Mouse (Mus musculus) right cerebral cortex, postnatal 14 days (tissue): ENCODE results near the gene Lim2.
A peak's percentile ranks its signal among the peaks of the same experiment; 100 is the strongest.
"Not testable (repeated sequence)": the region's sequence is repeated elsewhere in the genome, so short reads cannot be mapped to it uniquely, and the experiment has no call there.

Experiments
- DNase-seq: peaks from one replicate; pipeline ENCODE4 v3.0.0; 2022

The Lim2 gene

GRCm38 (mm10) chr7:43427406-43427805 is at the start of gene Lim2:
Gene Lim2, plus strand, starts transcription at chr7:43427670.
- no peak for DNase-seq

DNA sequence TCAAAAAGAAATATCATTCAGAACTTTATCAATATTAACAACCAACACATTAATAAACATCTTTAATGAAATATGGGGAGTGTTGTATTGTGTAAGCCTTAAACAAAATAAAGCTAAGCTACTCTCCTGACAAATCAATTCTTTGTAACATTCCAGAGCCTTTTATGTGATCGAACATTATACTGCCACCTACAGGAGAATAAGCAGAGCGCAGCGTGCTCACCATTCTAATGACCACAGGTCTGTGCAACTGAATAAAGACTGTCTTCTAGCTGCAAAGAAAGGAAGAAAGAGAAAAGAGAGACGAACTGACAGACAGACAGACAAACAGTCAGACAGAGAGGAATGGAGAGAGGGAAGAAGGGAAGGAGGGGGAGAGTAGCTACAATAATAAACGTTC is 49.2 kb upstream of the Lim2 start:
- peak; percentile 31 for DNase-seq

DNA sequence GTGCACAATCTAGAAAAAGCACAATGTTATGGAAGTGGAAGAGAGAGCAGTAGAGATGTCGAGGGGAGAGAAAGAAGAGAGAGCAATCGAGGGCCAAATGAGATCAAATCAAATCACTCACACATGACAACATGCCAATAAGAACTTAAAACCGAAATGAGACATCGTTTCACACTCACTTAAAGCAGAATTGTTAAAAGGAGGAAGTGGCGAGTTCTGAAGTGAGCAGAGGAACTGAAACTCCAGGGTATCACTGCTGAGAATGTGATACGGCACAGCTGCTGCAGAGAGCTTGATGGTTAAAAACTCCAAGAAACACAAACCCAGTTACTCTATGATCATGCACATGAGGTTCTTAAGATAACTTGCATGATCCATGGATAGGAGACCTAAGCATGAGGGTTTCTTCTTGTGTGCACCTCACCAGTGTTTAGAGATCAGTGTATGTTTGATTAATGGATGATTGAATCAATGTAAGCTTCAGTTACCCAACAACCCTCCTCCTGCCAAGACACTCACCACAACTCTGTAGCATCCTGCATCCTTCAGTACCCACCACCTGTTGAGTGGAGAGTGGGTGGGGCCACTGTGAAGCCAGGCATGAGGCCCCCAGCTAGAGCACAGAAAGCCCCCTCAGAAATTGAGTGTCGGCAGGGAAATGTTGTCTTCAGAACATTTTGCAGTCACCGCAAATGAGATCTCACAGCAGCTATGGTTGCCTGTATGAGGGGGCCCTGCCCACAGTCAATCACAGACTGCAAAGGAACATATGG is 34.9 kb upstream of the Lim2 start:
- no peak for DNase-seq

GRCm38 (mm10) chr7:43399501-43399900 is 28.0 kb upstream of the Lim2 start:
- no peak for DNase-seq

DNA sequence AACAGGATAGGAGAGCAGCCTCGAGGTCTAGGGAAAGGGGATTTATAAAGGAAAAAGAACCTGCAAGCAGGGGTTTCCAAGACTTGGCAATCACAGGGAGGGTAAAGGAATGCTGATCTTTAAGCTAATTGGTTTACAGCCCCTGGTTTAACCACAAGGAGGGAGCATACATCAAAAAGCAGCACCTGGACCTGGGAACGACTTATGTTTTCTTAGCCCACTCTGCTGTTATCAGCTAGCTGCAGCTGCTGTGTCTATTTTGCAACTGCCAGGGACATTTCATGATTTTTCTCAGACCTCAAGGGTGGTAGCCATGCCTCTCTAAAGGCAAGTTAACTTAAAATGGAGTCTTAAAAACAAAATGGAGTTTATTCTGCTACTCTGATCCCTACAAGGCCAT is 24.8 kb upstream of the Lim2 start:
- DNase-seq, result no peak

DNA sequence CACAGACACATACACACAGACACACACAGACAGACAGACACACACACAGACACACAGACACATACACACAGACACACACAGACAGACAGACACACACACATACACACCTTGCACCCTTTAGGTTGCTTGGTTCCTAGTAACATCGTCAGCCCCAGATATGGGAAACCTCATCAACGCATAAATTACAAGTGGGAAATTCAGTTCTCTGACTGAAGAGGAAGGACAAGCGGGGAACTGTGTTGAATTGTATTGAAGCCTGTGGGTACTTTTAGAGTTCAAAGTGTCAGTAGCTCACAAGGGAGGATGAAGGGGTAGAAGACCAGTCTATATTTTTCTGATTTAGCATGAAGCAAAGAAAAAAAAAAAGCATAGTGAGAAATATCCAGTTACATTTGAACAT is 19.9 kb upstream of the Lim2 start:
- DNase-seq, result no peak

- DNase-seq, result no peak
Observed at GRCm38 (mm10) chr7:43408131-43408553, 19.3 kb upstream of the Lim2 start, which contains the start of gene Siglecg. Gene Siglecg, plus strand, starts transcription at chr7:43408204.

DNA sequence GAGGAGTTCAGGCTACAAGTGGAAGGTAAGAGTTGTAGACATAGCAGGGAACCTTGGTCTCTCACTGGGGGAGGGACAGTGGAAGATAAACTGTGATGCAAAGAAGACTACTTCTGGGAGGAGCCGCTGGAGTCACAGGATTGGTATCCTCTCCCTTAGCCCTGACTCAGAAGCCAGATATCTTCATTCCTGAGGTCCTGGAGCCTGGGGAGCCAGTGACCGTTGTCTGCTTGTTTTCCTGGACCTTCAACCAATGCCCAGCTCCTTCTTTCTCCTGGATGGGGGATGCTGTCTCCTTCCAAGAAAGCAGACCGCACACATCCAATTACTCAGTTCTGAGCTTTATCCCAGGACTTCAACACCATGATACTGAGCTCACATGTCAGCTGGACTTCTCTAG is 18.4 kb upstream of the Lim2 start:
- no peak for DNase-seq

DNA sequence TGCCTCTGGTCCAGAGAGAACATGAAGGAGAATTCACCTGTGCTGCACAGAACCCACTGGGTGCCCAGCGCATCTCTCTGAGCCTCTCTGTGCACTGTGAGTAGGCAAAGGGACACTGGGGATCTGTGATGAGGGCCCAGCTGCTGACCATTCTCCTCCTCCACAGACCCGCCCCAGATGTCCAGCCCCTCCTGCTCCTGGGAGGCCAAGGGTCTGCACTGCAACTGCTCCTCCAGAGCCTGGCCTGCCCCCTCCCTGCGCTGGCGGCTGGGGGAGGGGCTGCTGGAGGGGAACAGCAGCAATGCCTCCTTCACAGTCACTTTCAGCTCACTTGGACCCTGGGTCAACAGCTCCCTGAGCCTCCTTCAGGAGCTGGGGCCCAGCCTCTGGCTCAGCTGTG is 15.7 kb upstream of the Lim2 start:
- DNase-seq, result not testable (repeated sequence)

DNA sequence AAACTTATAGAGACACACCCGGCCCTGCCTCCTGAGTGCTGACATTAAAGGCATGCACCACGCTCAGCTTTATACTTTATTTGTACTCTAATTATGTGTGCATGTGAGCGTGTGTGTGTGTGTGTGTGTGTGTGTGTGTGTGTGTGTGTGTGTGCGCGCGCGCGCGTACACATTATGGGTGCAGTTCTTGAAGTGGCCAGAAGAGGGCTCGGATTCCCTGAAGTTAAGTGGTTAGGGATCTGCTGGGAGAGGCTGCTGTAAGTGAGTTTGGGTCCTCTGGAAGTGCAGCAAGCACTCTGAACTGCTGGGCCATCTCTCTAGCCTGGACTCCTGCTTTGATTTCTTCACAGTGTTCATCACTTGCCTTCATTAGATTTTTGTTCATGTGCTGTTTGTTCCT is 10.2 kb upstream of the Lim2 start:
- no peak for DNase-seq

- DNase-seq, result peak; percentile 89
Observed at GRCm38 (mm10) chr7:43422995-43423617, 4.4 kb upstream of the Lim2 start.

DNA sequence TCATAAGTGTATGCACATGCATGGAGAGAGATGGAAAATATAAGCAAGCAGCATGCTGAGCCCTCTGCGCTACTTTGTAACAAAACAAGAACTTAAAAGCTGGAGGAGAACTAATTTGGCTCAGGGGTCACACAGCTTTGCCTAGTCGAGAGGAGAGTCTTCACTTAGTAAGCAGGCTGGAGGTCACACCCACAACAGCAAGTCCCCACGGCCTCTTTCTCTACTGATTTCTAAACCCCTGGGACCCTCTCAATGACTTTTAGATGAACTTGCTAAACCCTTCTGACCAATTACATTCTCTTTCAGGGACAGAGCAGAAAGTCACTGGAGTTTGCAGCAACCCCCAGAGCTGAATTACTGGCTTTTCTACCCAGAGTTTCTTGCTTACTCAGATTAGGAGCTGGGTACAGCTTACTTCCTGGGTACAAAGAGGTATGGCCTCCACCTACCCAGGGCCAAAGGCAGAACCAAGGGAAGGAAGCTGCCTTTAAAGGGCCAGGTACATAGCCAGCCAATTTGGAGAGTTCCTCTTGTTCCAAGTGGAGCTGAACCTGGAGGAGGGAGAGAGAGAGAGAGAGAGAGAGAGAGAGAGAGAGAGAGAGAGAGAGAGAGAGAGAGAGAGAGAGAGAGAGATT is 3.4 kb upstream of the Lim2 start:
- DNase-seq, result no peak

DNA sequence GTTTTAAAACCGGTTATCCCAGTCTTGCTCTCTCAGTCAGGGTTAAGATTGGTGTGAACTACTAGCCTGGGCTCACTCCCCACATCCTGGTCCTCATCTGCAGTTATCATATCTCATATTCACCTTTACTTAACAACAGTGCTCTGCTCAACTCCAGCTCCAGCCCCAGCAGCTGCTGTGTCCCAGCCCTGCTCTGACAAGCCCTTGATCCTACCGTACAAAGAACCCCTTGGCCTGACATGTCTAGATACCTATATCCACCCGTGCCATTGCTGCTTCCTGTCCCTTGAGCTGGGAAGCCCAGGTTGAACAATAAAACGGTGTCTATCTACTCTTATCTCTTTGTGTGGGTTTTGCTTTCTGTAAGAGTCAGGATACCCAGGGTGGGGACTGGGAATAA is 2.0 kb downstream of the Lim2 start:
- DNase-seq, result no peak

DNA sequence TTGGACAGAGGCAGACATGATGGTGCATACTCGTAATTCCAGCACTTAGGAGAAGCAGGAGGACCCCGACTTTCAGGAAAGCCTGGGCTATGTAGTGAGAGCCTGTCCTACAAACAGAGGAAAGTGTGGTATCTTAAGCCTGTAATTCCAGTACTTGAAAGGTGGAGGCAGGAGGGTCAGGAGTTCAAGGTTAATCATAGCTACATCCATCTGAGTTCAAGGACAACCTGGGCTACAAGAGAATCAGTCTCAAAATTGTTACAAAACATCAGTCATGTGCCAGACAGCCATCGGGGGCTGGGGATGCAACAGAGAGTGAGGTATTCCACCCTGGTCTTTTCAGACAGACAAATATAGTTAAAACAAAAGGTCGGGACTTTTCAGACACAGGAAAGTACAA is 5.4 kb downstream of the Lim2 start:
- no peak for DNase-seq

GRCm38 (mm10) chr7:43434676-43435075 is 7.2 kb downstream of the Lim2 start:
- DNase-seq, result no peak

DNA sequence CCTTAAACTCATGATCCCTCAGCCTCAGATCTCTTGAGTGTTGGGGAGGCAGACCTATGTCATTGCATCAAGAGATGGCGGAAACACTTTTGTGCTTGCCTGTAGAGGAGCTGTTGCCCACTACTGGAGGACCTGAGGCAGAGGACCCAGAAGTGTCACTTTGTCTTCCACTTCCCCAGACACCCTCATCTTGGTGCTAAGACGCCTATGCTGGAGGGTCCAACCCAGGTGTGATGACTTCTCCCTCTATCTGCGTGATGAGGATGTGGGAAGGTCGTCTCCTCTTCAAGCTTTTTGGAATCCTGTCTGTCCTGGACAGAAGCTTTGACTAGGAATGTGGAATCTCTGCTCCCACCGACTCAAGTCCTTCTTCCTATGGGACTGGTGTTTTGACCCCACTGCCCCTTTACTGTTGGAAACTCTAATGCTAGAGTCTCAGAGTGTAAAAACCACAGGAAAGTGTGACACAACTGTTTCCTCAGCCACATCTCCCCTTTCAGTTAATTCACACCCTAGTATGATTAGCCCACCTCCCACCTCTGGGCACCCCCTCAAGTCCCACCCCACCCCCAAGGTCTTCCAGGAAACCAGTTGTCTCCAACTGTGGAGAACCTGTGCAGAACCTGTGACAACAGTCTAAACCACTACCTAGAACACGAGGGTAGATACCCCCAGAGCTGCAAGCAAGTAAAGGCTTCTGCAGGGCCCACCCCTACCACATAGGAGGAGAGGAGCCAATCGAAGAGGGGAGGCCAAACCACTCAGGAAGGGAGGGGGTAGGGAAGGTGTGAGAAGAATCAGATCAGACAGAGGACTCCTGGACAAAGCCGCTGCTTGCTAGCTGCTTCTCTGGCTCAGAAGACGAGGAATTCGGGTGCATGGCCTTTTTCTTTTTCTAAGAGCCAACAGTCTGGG is 9.1 kb downstream of the Lim2 start, which contains the start of gene Nkg7:
TSS of gene Nkg7 (plus strand) at position 733 of the 915 bp plus-strand sequence.
- DNase-seq, result no peak

DNA sequence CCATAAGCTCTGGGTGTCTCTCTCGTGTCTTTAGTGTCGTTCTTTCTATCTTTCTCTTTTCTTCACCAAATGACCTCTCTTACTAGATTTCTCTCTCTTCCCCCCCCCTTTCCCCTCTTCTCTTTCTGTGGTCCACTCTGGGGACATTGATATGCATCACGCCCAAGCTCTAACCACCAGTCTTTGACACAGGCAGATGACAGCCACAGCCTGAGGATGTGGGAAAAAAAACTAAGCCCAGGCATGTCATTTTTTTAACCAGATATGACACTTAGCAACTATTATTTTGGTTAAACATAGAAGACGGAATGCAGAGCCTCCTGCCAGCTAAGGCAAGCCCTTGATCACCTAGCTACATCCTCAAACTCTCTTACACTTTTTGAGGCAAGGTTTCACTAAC is 11.1 kb downstream of the Lim2 start:
- no peak for DNase-seq

DNA sequence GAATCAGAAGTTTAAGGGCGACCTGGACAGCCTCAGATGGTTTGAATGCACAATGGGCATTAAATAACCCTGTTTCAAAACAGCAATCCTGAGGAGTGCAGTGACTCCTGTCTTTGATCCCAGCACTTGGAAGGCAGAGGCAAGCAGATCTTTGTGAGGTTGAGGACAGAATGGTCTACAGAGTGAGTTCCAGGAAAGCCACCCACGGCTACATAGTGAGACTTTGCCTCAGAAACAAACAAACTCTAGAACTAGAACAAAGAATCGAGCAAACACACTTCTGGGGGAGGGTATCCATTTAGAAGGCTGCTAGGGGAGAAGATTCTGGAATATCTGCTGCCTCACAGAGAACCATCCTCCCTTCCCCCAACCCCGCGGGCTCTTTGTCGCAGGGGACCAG is 13.0 kb downstream of the Lim2 start, which contains the start of gene Cldnd2:
TSS of gene Cldnd2 (plus strand) at position 301 of the 400 bp plus-strand sequence.
- no peak for DNase-seq

- DNase-seq, result no peak
Observed at GRCm38 (mm10) chr7:43441071-43441470, 13.6 kb downstream of the Lim2 start.

- no peak for DNase-seq
Observed at GRCm38 (mm10) chr7:43442684-43443083, 15.2 kb downstream of the Lim2 start.

DNA sequence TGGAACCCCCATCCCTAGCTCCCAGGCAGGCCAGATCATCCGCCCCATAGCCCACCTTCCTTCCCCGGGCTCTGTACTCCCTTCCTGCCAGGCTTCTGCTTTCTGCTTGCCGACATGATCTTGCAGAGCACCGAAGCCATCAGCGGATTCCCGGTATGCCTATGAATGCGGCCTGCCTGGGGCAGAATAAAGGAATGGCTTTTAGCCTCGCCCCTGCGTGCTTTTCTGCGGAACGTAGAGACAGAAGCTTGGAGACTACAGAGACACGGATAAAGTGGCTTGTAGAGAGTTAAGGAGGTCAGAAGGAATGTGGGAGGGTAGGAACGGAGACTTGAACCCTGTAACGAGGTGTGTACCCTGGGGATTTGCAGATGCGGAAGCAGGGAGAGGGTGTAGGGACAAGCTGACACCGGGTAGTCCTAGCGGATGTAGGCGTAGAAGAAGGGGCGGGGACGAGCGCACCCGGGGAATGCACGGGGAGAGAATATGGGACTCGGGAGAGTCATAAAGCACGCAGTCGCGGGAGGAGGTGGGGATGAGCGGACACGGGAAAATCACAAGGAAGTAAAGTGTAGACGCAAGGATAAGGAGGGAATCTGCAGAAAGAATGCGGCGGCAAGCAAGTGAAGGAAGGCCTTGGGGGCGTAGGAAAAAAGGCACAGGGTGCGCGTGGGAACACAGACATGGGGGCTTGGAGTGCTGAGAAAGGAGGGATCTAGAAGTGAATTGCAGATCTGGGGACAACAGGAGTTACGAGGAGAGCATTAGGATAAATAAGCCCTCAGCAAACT is 15.9 kb downstream of the Lim2 start:
- DNase-seq, result peak; percentile 59

- peak; percentile 91 for DNase-seq
Observed at GRCm38 (mm10) chr7:43443917-43444293, 16.4 kb downstream of the Lim2 start, which contains the start of the genes Etfb and Gm45233. Gene Etfb, plus strand, starts transcription at chr7:43444083. Gene Gm45233, plus strand, starts transcription at chr7:43444128.
